Mouse (Mus musculus) C2C12 (cell line): Measurements from ENCODE around the gene Abca2.

ENCODE experiments used
- CEBPB ChIP-seq: IDR thresholded peaks from one replicate; pipeline ENCODE4 v1.6.1; 2011; ENCODE audit warnings: low read depth, mild to moderate bottlenecking, control low read depth, moderate library complexity
- CTCF ChIP-seq: IDR thresholded peaks from one replicate; pipeline ENCODE4 v1.5.1; 2011; ENCODE audit not compliant: control insufficient read depth, insufficient read depth, insufficient read length
- FOSL1 ChIP-seq: IDR thresholded peaks from one replicate; pipeline ENCODE4 v1.8.0; 2011; ENCODE audit warnings: mild to moderate bottlenecking, low read length; ENCODE audit not compliant: poor library complexity, insufficient read depth, severe bottlenecking
- MAX ChIP-seq: IDR thresholded peaks from one replicate; pipeline ENCODE4 v1.6.1; 2011; ENCODE audit warnings: mild to moderate bottlenecking, control low read depth
- MYOD1 ChIP-seq: IDR thresholded peaks from one replicate; pipeline ENCODE4 v1.6.1; 2011; ENCODE audit warnings: low read depth; ENCODE audit not compliant: control insufficient read depth, insufficient read length
- USF1 ChIP-seq: IDR thresholded peaks from one replicate; pipeline ENCODE4 v1.6.1; 2011; ENCODE audit warnings: low read depth, mild to moderate bottlenecking, control low read depth, moderate library complexity

GRCm38 (mm10) chr2:25408908-25409307, 19.6 kb upstream of the Abca2 start:
- no peak for TF ChIP-seq CTCF
- TF ChIP-seq USF1: no peak
- no peak for TF ChIP-seq MAX
- TF ChIP-seq FOSL1: no peak
- TF ChIP-seq MYOD1: no peak
- TF ChIP-seq CEBPB: no peak
